Mouse (Mus musculus) neural tube, embryonic 15.5 days (tissue): Measurements from ENCODE around the gene Sit1. TPM values are rescaled to one million over a fixed set of nuclear protein-coding genes. Genes with fewer than 3 reads are reported as not detected.
"Not testable (repeated sequence)": the region's sequence is repeated elsewhere in the genome, so short reads cannot be mapped to it uniquely, and the experiment has no call there.

Experiments
- ATAC-seq: fragments of 200-750 bp; cut with Nextera tagmentation; 2 replicates; pipeline ENCODE4 v1.8.0; 2017; ENCODE audit warnings: mild to moderate bottlenecking, moderate TSS enrichment, moderate library complexity; ENCODE audit not compliant: low FRiP score
- H3K27ac ChIP-seq: fragments of 300-500 bp; sonication (generic); replicated peaks from 2 replicates; pipeline ENCODE4 v1.5.1; 2015; ENCODE audit warnings: mild to moderate bottlenecking, inconsistent platforms
- H3K27me3 ChIP-seq: fragments of 300-500 bp; sonication (generic); replicated peaks from 2 replicates; pipeline ENCODE4 v1.6.1; 2015; ENCODE audit warnings: inconsistent platforms
- H3K36me3 ChIP-seq: fragments of 300-500 bp; sonication (generic); 2 replicates; pipeline ENCODE4 v1.6.1; 2015; ENCODE audit warnings: inconsistent platforms
- H3K4me1 ChIP-seq: fragments of 300-500 bp; sonication (generic); 2 replicates; pipeline ENCODE4 v1.6.1; 2015; ENCODE audit warnings: inconsistent platforms
- H3K4me2 ChIP-seq: fragments of 300-500 bp; sonication (generic); 2 replicates; pipeline ENCODE4 v1.6.1; 2015; ENCODE audit warnings: inconsistent platforms, mild to moderate bottlenecking, moderate library complexity
- H3K4me3 ChIP-seq: fragments of 300-500 bp; sonication (generic); replicated peaks from 2 replicates; pipeline ENCODE4 v1.5.1; 2015; ENCODE audit warnings: mild to moderate bottlenecking, inconsistent platforms
- H3K9ac ChIP-seq: fragments of 300-500 bp; sonication (generic); replicated peaks from 2 replicates; pipeline ENCODE4 v1.6.1; 2015; ENCODE audit warnings: mild to moderate bottlenecking, inconsistent platforms
- H3K9me3 ChIP-seq: fragments of 300-500 bp; sonication (generic); replicated peaks from 2 replicates; pipeline ENCODE4 v1.6.1; 2016; ENCODE audit warnings: inconsistent platforms
- WGBS: fragments of 180-500 bp; shearing (Covaris S2); methylation state at CpG from one replicate; pipeline ENCODE4 v1.1.7; 2015; ENCODE audit warnings: mixed read lengths; 5-methylcytosine and 5-hydroxymethylcytosine counted together
- polyA plus RNA-seq: library from polyadenylated mRNA; unstranded; fragments of >200 nt; fragmentation: Nextera tagmentation; extraction: Ambion mirVana; gene quantifications from 2 replicates; pipeline ENCODE4 v1.2.1, GENCODE M21; 2015

Sit1 gene
- polyA plus RNA-seq, 1 experiment from 2014 or later: not detected

DNA sequence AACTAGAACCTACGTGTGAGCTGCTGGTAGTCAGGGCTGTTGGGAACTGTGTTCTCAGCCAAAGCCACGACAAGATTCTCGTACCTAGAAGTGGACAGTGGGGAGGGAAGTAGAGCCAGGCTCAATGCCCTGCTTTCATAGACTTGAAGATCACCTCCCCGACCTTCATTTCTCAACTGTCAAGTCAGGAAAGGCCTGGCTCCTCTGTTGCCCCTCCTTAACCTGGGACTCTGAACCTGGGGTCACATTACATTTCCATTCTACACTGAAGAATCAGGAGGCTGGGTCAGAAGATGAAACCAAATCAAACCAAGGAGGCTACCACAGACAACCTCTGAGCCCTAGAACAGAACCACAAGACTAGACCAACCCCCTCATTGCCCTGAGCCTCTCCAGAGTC, 14.4 kb upstream of the Sit1 start:
- no peak overlapping the region for H3K4me3 ChIP-seq

DNA sequence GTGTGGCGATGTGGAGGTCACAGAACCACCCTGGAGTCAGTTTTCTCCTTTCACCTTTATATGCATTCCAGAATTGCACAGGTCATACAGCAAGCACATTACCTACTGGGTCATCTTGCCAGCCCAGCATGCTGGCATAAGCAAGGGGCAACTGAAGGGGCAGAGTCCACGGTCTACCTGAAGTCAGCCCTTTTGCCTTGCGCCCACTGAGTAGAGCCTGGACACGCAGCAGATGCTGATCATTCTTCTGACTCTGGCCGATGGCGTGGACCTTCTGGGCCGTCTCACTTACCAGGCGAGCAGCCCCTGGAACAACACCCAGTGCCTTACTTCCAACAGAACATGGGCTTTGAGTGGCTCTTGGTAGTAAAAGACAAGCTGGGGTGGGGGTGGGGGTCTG, 13.9 kb upstream of the Sit1 start:
- WGBS: 96% methylated on average over 8 of the region's 8 CpGs
- Histone ChIP-seq H3K4me1 (peaks cover 35% of the 10 kb centered on the region), H3K9me3 (no peaks in the 10 kb centered on the region), H3K9ac (no peak overlapping the region), H3K36me3 (no peaks in the 10 kb centered on the region), H3K27ac (no peak overlapping the region), H3K4me2 (no peak overlapping the region), H3K4me3 (no peak overlapping the region), H3K27me3 (no peaks in the 10 kb centered on the region)
- ATAC-seq: no peak

More for the DNA sequence above, 14.4 kb upstream of the Sit1 start:
- Histone ChIP-seq H3K4me2 (no peak overlapping the region; the same call in 1 of the 2 replicates), H3K27ac (no peak overlapping the region), H3K9me3 (no peaks in the 10 kb centered on the region), H3K27me3 (no peaks in the 10 kb centered on the region), H3K4me1 (peaks cover 35% of the 10 kb centered on the region), H3K36me3 (no peaks in the 10 kb centered on the region), H3K9ac (no peak overlapping the region)
- 85% methylated on average over 4 of the region's 4 CpGs for WGBS
- ATAC-seq: no peak

DNA sequence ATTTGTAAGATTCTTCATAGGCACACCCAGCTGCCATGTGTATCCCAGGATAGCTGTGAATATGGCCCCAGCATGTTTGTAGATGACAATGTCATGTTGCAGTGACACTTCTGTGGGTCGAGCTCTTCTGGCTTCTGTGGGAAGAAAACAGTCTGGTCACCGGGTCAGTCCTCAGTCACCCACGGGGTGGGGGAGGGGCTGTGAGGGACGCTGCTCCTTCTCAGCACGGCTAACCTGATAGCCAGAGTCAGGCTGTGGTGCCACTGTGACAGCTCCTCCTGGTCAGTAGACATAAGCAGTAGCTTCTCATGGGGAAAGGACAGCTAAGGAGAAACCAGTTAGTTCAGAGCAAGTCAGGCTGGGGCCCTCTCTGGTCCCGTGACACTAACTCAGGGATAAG, 13.1 kb upstream of the Sit1 start:
- no peaks in the 10 kb centered on the region for H3K9me3 ChIP-seq
- H3K4me2 ChIP-seq: no peak overlapping the region
- H3K27me3 ChIP-seq: no peaks in the 10 kb centered on the region
- no peak overlapping the region for H3K9ac ChIP-seq
- 75% methylated on average over 6 of the region's 6 CpGs for WGBS
- H3K4me1 ChIP-seq: peaks cover 35% of the 10 kb centered on the region
- H3K36me3 ChIP-seq: no peaks in the 10 kb centered on the region
- no peak overlapping the region for H3K27ac ChIP-seq
- ATAC-seq: no peak
- no peak overlapping the region for H3K4me3 ChIP-seq

DNA sequence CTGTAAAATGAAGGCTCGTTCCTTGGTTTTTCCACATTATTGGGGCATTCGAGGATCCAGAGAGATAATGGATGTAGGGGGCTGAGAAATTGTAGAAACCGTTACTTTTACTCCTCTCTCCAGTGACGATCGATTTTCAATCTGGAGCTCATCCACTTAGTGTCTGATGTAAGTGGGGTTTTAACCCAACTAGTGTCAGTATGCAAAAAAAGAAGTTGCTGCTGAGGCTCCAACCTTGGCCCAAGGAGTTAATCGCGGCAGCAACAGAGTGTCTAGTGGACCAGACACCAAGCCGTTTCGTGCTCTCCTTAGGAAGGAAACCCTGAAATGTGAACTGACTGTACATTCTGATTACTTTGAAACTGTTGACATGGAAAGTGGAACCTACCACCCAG, 10.3 kb upstream of the Sit1 start:
- peak overlapping the region; percentile 62 for H3K4me2 ChIP-seq
- no peak for ATAC-seq
- H3K4me3 ChIP-seq: peak overlapping the region; percentile 56
- no peaks in the 10 kb centered on the region for H3K27me3 ChIP-seq
- H3K27ac ChIP-seq: peak overlapping the region; percentile 88
- no peaks in the 10 kb centered on the region for H3K36me3 ChIP-seq
- peaks cover 23% of the 10 kb centered on the region for H3K4me1 ChIP-seq
- WGBS: under 1% methylated on average over 9 of the region's 9 CpGs
- H3K9me3 ChIP-seq: no peaks in the 10 kb centered on the region
- H3K9ac ChIP-seq: peak overlapping the region; percentile 70

DNA sequence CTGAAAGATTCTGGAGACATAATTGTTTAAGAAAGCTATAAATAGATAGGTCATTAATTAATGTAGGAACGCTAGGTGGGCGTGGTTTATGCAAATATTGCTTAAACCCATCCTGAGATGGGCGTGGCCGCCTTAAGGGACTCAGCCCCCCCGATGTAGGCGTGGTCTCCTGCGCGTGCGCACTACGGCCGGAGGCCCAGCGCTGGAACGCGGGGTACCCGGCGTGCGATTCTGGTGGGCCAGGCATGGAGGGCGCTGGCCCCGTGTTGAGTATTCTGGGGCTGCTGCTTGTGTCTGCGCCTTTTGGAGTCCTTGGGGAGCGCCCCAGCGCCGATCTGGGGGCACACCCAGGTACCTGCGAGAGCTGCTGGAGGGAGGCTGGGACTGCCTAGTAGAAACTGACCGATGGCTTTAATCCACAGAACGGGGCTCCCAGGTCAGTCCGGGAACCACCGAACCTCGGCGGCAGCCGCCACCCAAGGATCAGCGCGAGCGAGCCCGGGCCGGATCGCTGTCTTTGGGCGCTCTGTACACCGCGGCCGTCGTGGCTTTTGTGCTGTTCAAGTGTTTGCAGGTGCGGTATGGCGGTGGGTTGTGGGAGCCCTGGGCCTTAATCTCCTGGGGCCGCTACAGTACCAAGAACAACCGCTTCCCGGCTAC, 9.8 kb upstream of the Sit1 start:
- Histone ChIP-seq H3K4me2 (peak overlapping the region; percentile 62), H3K9me3 (no peaks in the 10 kb centered on the region), H3K27me3 (no peaks in the 10 kb centered on the region), H3K9ac (peak overlapping the region; percentile 70), H3K27ac (peak overlapping the region; percentile 88), H3K4me3 (peak overlapping the region; percentile 56), H3K4me1 (peaks cover 18% of the 10 kb centered on the region), H3K36me3 (no peaks in the 10 kb centered on the region)
- ATAC-seq: peak; percentile 94
- under 1% methylated on average over 47 of the region's 47 CpGs for WGBS

DNA sequence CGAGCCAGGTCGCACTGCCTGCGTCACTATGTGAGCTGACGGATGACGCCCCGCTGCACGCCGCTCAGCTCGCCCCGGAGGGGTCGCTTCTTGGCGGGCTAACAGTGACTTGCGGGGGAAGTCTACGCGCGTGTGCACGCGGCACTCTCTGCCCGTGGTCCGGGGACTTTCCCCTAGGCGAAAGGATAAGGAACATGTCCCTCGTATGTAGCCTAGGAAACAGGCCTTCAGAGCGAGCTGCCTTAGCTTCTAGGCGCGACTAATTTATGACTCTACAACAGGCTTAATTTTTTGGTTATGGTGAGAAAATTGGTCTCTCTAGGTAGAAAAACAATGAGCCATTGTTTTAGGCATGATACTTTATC, 9.3 kb upstream of the Sit1 start, which contains the start of gene Ccdc107:
TSS of gene Ccdc107 (plus strand) at position 80 of the 365 bp plus-strand sequence.
- H3K9ac ChIP-seq: peak within 1 kb of the TSS; percentile 70
- H3K4me2 ChIP-seq: peak within 1 kb of the TSS; percentile 62
- peak within 1 kb of the TSS; percentile 56 for H3K4me3 ChIP-seq
- H3K36me3 ChIP-seq: no peaks in the 10 kb centered on the region
- H3K27me3 ChIP-seq: no peaks in the 10 kb centered on the region
- under 1% methylated on average over 25 of the region's 25 CpGs for whole genome bisulfite sequencing
- H3K4me1 ChIP-seq: peaks cover 16% of the 10 kb centered on the region
- ATAC-seq: peak; percentile 97
- no peaks in the 10 kb centered on the region for H3K9me3 ChIP-seq
- H3K27ac ChIP-seq: peak within 1 kb of the TSS; percentile 88

DNA sequence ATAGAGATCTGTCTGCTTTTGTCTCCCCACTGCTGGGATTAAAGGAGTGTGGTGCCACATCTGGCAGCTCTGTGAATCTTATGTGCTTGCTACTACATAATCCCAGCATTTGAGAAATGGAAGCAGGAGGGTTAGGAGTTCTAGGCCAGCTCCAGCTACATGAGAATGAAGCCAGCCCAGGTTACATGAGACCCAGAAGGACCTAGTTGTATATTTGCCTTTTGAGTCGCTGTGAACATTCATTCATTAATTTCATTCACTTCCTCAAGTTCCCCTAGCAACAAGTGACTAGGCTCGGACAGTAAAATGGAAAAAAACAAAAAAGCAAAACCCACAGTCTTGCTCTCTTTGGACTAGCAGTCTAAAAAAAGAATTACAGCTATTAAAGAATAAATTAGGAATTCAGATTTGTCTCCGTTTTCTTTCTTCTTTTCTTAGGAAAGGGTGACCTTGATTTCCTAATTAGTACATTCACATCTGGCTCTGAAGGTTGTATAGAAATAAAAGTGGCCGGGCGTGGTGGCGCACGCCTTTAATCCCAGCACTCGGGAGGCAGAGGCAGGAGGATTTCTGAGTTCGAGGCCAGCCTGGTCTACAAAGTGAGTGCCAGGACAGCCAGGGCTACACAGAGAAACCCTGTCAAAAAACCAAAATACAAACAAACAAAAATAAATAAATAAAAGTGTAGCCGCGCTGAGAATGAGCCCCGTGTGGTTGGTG, 8.7 kb upstream of the Sit1 start:
- Histone ChIP-seq H3K36me3 (no peaks in the 10 kb centered on the region), H3K4me3 (peak overlapping the region; percentile 56), H3K27me3 (no peaks in the 10 kb centered on the region), H3K27ac (peak overlapping the region; percentile 88), H3K9ac (no peak overlapping the region), H3K9me3 (no peaks in the 10 kb centered on the region), H3K4me1 (peaks cover 15% of the 10 kb centered on the region), H3K4me2 (peak overlapping the region; percentile 62)
- ATAC-seq: no peak
- 37% methylated on average over 12 of the region's 12 CpGs for WGBS

DNA sequence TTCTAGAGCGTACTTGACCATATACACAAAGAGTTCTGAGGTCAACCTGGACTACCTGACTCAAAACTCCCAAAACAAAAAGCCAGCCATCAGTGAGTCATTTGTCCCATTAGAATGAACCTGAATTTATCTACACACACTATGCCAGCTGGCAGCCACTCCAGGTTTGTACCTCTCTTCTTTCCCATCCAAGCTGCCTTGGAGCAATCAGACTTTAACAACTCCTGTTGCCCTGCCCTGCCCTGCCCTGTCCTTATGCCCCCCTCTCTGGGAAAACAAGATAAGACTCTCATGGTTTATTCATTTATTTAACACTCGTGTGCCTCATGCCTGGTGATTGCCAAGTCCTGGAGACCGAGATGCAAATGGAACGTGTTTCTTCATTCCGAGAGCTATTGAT, 7.3 kb upstream of the Sit1 start:
- no peak for ATAC-seq
- Histone ChIP-seq H3K4me3 (no peak overlapping the region), H3K27me3 (no peaks in the 10 kb centered on the region), H3K9me3 (no peaks in the 10 kb centered on the region), H3K27ac (no peak overlapping the region), H3K36me3 (no peaks in the 10 kb centered on the region), H3K4me1 (peaks cover 15% of the 10 kb centered on the region), H3K4me2 (no peak overlapping the region), H3K9ac (no peak overlapping the region)
- WGBS: 88% methylated on average over 5 of the region's 5 CpGs

DNA sequence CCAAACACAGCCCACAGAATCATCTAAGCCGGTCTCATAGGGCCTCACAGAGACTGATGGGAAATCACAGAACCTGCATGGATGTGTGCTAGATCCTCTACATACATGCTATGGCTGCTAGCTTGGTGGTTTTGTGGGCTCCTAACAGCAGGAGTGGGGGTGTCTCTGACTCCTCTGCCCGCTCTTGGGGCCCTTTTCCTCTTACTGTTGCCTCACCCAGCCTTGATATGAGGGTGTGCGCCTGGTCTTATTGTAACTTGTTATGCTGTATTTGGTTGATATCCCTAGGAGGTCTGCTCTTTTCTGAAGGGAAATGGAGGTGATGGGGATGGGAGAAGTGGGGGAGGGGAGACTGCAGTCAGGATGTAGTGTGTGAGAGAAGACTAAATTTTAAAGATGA, 6.1 kb upstream of the Sit1 start:
- H3K4me3 ChIP-seq: no peak overlapping the region
- no peaks in the 10 kb centered on the region for H3K36me3 ChIP-seq
- no peak overlapping the region for H3K4me2 ChIP-seq
- no peaks in the 10 kb centered on the region for H3K27me3 ChIP-seq
- H3K9ac ChIP-seq: no peak overlapping the region
- peaks cover 7% of the 10 kb centered on the region for H3K4me1 ChIP-seq
- no peaks in the 10 kb centered on the region for H3K9me3 ChIP-seq
- H3K27ac ChIP-seq: no peak overlapping the region
- 97% methylated on average over 3 of the region's 3 CpGs for WGBS
- ATAC-seq: no peak

DNA sequence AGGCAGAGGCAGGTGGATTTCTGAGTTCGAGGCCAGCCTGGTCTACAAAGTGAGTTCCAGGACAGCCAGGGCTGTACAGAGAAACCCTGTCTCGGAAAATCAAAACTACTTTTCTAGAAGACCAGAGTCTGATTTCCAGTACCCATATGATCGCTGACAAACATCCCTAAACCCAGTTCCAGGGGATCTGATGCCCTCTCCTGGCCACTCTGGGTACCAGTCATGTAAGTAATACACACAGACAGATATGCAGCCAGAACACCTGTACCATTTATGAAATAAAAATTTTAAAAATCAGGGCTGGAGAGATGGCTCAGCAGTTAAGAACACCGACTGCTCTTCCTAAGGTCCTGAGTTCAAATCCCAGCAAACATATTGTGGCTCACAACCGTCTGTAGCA, 2.1 kb upstream of the Sit1 start:
- H3K36me3 ChIP-seq, H3K4me1 ChIP-seq, ATAC-seq, H3K4me3 ChIP-seq, H3K9me3 ChIP-seq, H3K4me2 ChIP-seq, H3K27me3 ChIP-seq, H3K9ac ChIP-seq, H3K27ac ChIP-seq: not testable (repeated sequence)
- 89% methylated on average over 5 of the region's 5 CpGs for WGBS

DNA sequence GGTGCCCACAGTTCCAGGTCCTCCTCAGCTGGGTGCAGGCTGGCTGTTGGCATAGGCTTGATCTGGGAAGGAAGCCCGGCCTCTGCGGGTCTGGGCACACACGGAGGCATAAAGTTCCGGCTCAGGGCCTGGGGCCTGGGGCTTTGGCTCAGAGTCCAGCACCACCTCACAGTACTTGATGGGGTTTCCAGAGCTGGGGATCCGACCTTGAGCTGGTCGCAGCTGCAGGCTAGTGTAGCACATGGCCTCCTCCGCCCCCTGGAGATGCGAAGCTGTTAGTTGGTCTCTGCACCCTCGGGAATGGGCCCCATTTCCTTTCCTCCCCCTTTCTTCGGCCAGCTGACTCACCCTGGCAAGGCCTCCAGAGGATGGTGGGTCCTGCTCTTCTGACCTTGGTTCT, 943 bp downstream of the Sit1 start:
- no peak for ATAC-seq
- H3K27ac ChIP-seq: no peak overlapping the region
- no peak overlapping the region for H3K4me3 ChIP-seq
- no peak overlapping the region for H3K9ac ChIP-seq
- WGBS: 72% methylated on average over 10 of the region's 10 CpGs
- no peaks in the 10 kb centered on the region for H3K9me3 ChIP-seq
- H3K4me2 ChIP-seq: no peak overlapping the region
- H3K4me1 ChIP-seq: 0 out of 2 replicates have a peak, but pooled peaks cover 4% of the 10 kb centered on the region
- no peaks in the 10 kb centered on the region for H3K36me3 ChIP-seq
- no peaks in the 10 kb centered on the region for H3K27me3 ChIP-seq

DNA sequence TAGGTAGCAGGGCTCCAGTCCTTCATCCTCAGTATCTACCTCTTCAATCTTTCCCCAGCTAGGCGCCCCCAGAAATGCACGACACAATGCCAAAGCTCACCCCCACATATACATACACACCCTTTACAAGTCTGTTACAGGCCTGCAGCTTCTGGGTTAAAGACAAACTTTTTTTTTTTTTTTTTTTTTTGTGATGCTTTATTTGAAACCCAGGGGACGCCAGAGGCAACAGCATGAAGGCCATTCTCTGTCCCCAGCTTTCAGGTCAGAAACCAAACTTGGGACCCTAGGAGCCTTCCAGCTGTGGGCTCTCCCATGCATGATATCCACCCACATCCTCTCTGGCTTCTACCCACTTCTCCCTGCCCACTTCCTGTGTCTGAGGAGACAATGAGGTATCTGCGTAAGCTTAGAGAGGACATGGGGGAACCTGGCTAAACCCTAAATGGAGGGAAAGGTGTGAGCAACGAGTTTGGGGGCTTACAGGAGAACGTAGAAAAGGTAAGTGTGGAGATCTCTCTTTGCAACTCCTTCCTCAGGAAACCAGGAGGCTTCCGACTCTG, 1.6 kb downstream of the Sit1 start:
- Histone ChIP-seq H3K4me1 (0 out of 2 replicates have a peak, but pooled peaks cover 4% of the 10 kb centered on the region), H3K4me3 (no peak overlapping the region), H3K9ac (no peak overlapping the region), H3K36me3 (no peaks in the 10 kb centered on the region), H3K27me3 (no peaks in the 10 kb centered on the region), H3K9me3 (no peaks in the 10 kb centered on the region), H3K27ac (no peak overlapping the region), H3K4me2 (no peak overlapping the region)
- ATAC-seq: no peak
- WGBS: 77% methylated on average over 7 of the region's 7 CpGs
